Mouse (Mus musculus) c-Kit-positive CD71-positive TER-119-negative erythroid progenitor cells, embryonic 14.5 days (primary cell): ENCODE data around the gene Gne.
"Not testable (repeated sequence)": the region's sequence is repeated elsewhere in the genome, so short reads cannot be mapped to it uniquely, and the experiment has no call there.

ENCODE experiments used
- DNase-seq: peaks from one replicate; pipeline ENCODE4 v3.0.0-alpha.2; 2013; ENCODE audit warnings: low read depth

Gne gene

DNA sequence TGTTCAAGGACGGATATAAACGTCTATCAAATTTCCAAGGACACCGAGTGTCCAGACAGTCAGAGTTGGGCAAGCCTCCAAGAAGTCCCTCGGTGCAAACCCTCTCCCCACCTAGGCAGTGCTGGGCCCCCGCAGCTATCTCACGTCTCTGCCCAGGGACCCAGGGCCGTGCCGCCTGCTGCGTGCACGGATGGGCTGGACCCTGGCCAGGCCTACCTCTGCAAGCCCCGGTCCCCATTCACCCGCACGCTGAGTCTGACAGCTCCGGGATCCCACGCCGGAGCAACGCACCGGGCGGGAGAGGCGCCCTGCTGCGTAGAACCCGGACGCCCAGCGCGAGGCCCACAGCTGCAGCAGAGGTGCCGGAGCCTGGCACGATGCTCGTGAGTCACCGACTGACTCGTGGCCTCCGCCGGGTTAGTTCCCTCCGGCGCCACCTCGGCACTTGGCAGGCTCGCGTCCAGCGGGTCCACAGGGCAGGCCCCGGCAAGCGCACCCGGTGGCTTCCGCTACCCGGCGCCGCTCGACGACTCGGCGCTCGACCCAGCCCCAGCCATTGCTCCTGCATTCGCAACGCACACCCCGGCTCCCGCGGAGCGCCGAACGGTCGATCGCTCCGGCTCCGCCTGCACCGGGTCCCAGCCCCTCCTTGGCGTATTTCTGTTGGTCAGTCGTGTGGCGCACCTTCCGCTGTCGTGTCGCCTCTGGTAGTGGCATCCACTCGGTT, 11.7 kb downstream of the Gne start:
- peak; percentile 78 for DNase-seq

GRCm38 (mm10) chr4:44071741-44072145, 12.2 kb downstream of the Gne start:
- DNase-seq, result peak; percentile 61

DNA sequence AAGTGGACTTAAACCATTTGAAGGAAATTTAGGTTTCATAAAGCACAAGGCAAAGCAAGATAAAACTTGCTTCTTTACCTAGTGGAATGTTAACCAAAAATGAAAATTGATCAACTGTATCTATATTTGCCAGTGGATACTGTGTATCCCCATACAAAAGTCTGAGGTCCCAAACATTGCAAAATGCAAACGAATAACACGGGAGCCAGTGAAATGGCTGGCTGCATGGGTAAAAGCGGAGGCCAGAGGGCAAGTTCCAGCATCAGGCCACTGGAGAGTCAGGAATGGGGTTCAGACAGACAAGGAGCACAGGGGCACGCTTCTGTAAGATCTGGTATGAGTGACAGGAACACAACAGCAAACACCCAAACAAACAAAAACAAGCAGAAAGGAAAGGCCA, 13.3 kb downstream of the Gne start:
- DNase-seq, result no peak

GRCm38 (mm10) chr4:44069411-44069810, 14.6 kb downstream of the Gne start:
- DNase-seq, result no peak

GRCm38 (mm10) chr4:44068736-44069135, 15.2 kb downstream of the Gne start:
- DNase-seq, result no peak

- DNase-seq, result no peak
These were observed 17.1 kb downstream of the Gne start for GRCm38 (mm10) chr4:44066891-44067290.

- DNase-seq, result peak; percentile 84
These were observed 18.5 kb downstream of the Gne start for GRCm38 (mm10) chr4:44065355-44066025.

GRCm38 (mm10) chr4:44062816-44063215, 21.2 kb downstream of the Gne start:
- no peak for DNase-seq

DNA sequence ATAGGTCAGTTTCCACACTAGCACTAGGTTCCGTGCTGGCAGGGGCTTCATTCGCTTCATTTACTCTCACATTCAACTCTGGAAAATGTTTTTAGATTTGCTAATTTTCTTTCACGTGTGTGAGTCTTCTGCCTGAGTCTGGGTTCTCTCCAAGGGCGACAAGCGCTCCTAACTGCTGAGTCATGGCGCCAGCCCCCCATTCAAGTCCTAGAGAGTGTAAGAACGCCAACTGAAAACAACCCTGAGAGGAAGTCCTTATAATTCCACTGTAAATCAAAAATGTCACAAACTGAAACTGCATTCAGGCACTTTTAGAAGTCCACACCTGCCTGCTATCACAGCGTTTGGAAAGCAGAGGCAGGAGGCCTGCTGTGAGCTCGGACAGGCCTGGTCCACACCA, 21.9 kb downstream of the Gne start:
- DNase-seq, result no peak

DNA sequence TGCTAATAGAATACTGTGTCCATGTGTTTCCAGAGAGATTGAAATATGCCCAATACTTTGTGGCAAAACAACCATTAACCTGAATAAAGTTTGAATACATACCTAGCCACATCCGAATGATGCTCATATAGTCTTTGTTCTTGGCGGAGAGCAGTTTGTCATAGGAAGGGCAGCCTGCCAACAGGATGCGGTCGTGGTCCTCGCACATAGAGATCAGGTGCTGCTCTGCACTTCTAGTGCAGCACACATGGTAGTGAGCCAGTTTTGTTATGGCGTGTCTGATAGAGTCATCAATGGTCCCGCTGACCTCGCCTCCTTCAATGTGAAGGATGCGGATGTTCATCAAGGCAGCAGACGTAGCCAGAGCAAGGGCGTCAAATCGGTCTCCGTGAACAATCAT, 24.3 kb downstream of the Gne start:
- DNase-seq, result no peak

DNA sequence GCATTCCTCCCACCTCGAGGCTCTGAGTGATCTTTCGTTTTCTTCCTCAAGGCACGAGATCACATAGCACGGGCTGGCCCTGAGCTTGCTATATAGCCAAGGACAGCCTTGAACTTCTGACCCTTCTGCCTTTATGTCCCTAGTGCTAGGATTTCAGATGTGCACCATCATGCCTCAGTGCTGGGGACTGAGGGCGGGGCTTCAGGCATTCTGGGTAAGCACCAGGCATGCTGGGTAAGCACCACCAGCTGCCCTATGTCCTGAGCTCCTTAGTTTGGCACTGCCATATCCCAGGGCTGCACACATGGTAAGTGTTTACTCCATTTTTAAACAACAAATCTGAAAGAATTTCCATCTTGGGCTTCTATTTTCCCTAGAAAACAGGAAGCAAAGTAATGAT, 34.2 kb downstream of the Gne start:
- no peak for DNase-seq

DNA sequence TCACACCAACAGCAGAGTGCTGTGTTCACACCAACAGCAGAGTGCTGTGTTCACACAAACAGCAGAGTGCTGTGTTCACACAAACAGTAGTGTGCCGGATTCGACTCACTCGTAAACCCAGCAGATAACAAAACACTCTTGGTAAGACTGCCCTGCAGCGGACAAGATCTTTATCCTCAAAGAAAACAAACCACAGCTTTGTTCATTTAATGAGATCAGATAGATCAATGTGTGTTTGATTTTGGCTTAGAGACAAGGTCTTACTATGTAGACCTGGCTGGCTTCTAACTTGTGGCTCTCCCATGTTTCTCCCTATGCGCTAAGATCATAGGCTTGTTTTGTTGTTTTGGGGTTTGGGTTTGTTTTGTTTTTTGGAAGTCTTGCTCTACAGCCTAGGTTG, 37.9 kb downstream of the Gne start:
- DNase-seq, result no peak

GRCm38 (mm10) chr4:44044685-44045356, 39.2 kb downstream of the Gne start:
- no peak for DNase-seq

DNA sequence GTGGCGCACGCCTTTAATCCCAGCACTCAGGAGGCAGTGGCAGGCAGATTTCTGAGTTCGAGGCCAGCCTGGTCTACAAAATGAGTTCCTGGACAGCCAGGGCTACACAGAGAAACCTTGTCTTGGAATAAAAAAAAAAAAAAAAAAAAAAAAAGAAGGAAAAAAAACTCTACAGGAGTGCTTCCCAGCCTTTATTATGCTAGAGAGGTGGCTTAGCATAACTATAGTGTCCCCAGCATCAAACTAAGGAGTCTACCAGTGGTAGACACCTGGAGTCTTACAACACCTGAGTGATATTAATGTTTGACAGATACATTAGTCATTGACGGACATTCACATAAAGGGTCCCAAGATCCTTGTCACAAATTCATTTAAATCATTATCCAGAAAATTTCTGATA, 40.8 kb downstream of the Gne start:
- not testable (repeated sequence) for DNase-seq

- no peak for DNase-seq
These were observed 41.5 kb downstream of the Gne start for GRCm38 (mm10) chr4:44042429-44042828.

- no peak for DNase-seq
These were observed 43.2 kb downstream of the Gne start for GRCm38 (mm10) chr4:44040802-44041201.

DNA sequence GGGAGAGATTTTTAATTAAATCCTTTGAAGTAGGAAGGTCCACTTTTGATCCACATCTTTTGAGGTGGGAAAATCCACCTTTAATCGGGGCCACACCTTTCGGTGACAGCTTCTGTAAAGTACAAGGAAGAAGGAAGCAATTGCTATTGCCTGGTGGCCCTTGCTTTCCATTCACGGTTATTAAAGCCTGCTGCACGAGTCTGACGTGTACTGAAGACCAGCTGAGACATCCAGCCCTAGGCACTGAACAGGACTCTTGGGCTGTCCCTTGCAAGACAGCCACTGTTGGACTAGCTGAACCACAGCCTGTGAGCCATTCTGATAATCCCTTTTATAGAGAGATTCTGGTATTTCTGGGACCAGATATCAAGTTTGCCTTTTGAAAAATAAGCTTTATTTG, 47.5 kb downstream of the Gne start:
- DNase-seq, result no peak

- DNase-seq, result no peak
These were observed 52.5 kb downstream of the Gne start for GRCm38 (mm10) chr4:44031521-44031920.

DNA sequence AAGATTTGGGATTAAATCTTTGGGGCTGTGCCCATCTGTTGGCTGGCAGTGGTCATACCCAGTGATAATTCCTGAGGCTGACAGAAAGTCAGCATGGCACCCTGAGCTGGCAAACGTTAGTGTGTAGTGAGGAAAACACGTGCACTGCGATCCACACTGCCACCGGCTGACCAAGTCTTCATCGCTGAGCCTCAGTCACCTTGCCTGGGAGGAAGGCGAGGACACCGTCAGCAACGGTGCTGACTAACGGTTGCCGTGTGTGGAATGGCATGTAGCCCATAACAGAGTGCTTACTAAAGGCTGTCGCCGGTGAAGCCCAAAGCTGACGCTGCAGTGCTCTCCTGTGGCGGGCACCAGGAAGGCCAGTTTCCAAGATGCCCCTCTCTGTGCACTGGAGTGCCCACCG, 54.3 kb downstream of the Gne start:
- DNase-seq, result no peak

- DNase-seq, result no peak
These were observed 55.5 kb downstream of the Gne start for GRCm38 (mm10) chr4:44028303-44029135.

DNA sequence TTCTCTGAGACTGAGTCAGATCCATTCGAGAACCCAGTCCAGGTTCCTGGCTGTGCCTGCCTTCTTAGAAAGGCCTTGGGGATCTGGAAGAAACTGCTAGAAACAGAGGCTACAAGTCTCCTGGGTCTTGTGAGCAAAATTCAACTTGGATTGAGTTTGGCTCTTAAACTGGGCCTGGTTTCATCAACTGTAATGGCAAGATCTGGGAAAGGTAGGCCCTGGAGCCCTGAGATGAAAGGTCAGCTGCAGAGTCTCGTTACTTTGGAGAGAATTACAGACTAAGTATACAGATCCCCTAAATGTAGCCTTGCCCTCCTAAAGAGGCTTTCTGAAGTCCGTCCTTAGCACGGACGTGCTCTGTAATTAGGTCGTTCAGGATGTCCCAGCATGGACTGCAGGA, 58.4 kb downstream of the Gne start:
- no peak for DNase-seq

GRCm38 (mm10) chr4:44024241-44024640, 59.7 kb downstream of the Gne start:
- no peak for DNase-seq
